ENCODE assay signal across 27 mouse cellular contexts in genomic region chr2:28217783-28218182, GRCm38 (mm10). TPM values are rescaled to one million over a fixed set of nuclear protein-coding genes. Genes with fewer than 3 reads are reported as not detected.
"Had no signal": no experiment of that assay in that cellular context is flagged by ENCODE, and none has a peak within 500 bp of the region (broad histone marks: within the 10 kb centered on the region; RNA-seq: fewer than 3 reads in every experiment).

No protein-coding gene starts in this region.

- ATAC-seq: hindbrain, postnatal 0 days; intestine, embryonic 16.5 days; liver, embryonic 12.5 days had no signal

- H3K27ac ChIP-seq: hindbrain, embryonic 13.5 days; hindbrain, embryonic 15.5 days; hindbrain, postnatal 0 days; kidney, embryonic 15.5 days; kidney, postnatal 0 days; limb, embryonic 13.5 days; limb, embryonic 15.5 days; liver, embryonic 12.5 days; liver, embryonic 14.5 days had no signal

- DNase-seq: gastrocnemius, postnatal 14 days; gastrocnemius, postnatal 36 days; heart, adult 11 months; heart, adult 2 months; heart, postnatal 14 days; heart, postnatal 36 days; kidney, adult 11 months; kidney, adult 2 months; kidney, adult 9 months; kidney, postnatal 14 days; kidney, postnatal 36 days; layer of hippocampus, postnatal 36 days; left cerebral cortex, postnatal 4 days; lung, adult 18-20 months had no signal

- H3K4me3 ChIP-seq: heart, adult 2 months; heart, embryonic 13.5 days; heart, embryonic 15.5 days; hindbrain, embryonic 13.5 days; hindbrain, embryonic 15.5 days; kidney, embryonic 15.5 days; limb, embryonic 13.5 days; limb, embryonic 15.5 days; liver, embryonic 12.5 days had no signal

RNA-seq across cellular contexts. Expression of gene Olfm1, which starts 25.0 kb away (rescaled TPM):
- total RNA-seq: hematopoietic stem cell, adult 5-6 weeks had no signal
